Mouse (Mus musculus) midbrain, embryonic 10.5 days (tissue): ENCODE results near the gene Apol7c. TPM values are rescaled to one million over a fixed set of nuclear protein-coding genes. Genes with fewer than 3 reads are reported as not detected.
"Not testable (repeated sequence)": the region's sequence is repeated elsewhere in the genome, so short reads cannot be mapped to it uniquely, and the experiment has no call there.

ENCODE experiments used
- DNase-seq: peaks from one replicate; pipeline ENCODE4 v3.0.0-alpha.2; 2017; ENCODE audit warnings: low spot score
- H3K27ac ChIP-seq: fragments of 300-500 bp; sonication (generic); replicated peaks from 2 replicates; pipeline ENCODE4 v1.5.1; 2016; ENCODE audit warnings: mild to moderate bottlenecking
- H3K27me3 ChIP-seq: fragments of 300-500 bp; sonication (generic); 2 replicates; pipeline ENCODE4 v1.6.1; 2016; ENCODE audit warnings: low read depth, mild to moderate bottlenecking; ENCODE audit not compliant: poor library complexity, severe bottlenecking
- H3K36me3 ChIP-seq: fragments of 300-500 bp; sonication (generic); 2 replicates; pipeline ENCODE4 v1.6.1; 2016; ENCODE audit warnings: mild to moderate bottlenecking, moderate library complexity
- H3K4me1 ChIP-seq: fragments of 300-500 bp; sonication (generic); 2 replicates; pipeline ENCODE4 v1.6.1; 2016
- H3K4me3 ChIP-seq: fragments of 300-500 bp; sonication (generic); 2 replicates; pipeline ENCODE4 v1.5.1; 2016; ENCODE audit warnings: mild to moderate bottlenecking, moderate library complexity
- H3K9me3 ChIP-seq: fragments of 300-500 bp; sonication (generic); replicated peaks from 2 replicates; pipeline ENCODE4 v1.6.1; 2016; ENCODE audit warnings: mild to moderate bottlenecking
- WGBS: fragments of 180-500 bp; shearing (Covaris S2); methylation state at CpG from one replicate; pipeline ENCODE4 v1.1.7; 2016; 5-methylcytosine and 5-hydroxymethylcytosine counted together
- polyA plus RNA-seq: library from polyadenylated mRNA; unstranded; fragments of >200 nt; fragmentation: Nextera tagmentation; extraction: Ambion mirVana; gene quantifications from 2 replicates; pipeline ENCODE4 v1.2.1, GENCODE M21; 2016

Apol7c gene
- not detected in 2 replicates for polyA plus RNA-seq

DNA sequence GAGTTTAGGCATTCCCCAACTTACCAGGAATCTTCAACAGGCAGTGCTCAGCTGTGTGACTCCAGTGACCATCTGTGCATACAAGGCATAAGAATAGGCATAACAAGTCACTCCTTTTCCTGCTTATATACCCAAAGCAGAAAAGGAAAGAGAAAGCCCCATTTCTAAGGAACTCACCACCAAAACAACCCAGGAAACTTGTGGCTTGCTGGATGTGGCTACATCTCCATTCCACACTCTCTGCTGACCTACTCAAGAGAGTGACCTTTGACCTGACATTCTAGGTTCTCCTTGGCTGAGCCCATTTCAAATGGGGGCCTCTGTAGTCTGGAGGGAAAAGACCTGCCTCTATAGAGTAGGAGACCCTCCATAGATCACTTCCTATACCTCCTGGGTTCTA is at the start of gene Apol7c:
Gene Apol7c, minus strand, starts transcription at position 101 of the 400 bp plus-strand sequence.
- Histone ChIP-seq H3K4me1 (no peaks in the 10 kb centered on the region), H3K9me3 (no peaks in the 10 kb centered on the region), H3K27me3 (no peaks in the 10 kb centered on the region), H3K27ac (no peak within 1 kb of the TSS), H3K36me3 (no peaks in the 10 kb centered on the region), H3K4me3 (no peak within 1 kb of the TSS)
- no peak for DNase-seq

DNA sequence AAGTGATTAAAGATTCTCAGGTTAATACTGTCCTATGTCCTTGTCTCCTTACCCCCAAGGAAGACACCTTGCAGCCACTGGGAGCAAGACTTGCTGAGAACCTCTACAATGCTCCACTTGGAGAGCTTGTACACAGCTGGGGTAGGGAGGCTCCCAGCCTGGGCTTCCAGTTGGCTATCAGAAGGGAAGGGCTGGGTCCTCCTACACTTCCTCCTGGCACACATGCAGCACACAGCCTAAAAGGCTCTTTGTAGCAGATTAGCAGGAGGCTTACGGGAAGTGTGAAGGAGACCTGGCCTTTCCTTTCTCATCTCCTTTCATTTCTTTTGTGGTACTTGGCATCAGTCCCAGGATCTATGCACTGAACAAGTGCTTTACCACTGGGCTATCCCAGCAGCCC is 48.6 kb upstream of the Apol7c start:
- Histone ChIP-seq H3K27ac (no peak overlapping the region), H3K4me1 (no peaks in the 10 kb centered on the region), H3K36me3 (no peaks in the 10 kb centered on the region), H3K9me3 (peaks cover 6% of the 10 kb centered on the region; the same call in 1 of the 2 replicates), H3K4me3 (no peak overlapping the region), H3K27me3 (no peaks in the 10 kb centered on the region)
- 77% methylated on average over 1 of the region's 1 CpGs for WGBS
- no peak for DNase-seq

DNA sequence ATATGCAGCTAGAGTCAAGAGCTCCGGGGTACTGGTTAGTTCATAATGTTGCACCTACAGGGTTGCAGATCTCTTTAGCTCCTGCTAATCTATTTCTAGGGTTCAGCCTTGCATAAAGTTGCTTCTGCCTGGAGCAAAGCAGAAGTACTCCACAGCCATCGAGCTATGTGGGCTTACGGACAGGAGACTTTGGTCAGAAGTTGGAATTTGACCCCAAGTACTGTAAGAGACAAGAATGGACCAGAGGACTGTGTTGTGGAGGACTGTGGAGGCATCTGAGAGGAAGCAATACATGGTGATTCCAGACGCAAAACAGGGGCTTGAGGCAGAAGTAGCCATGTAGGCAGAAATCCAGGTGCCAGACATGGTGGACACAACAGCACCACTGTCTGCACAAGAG is 46.2 kb upstream of the Apol7c start:
- H3K36me3 ChIP-seq: no peaks in the 10 kb centered on the region
- WGBS: 85% methylated on average over 4 of the region's 4 CpGs
- H3K4me1 ChIP-seq: no peaks in the 10 kb centered on the region
- no peak for DNase-seq
- no peak overlapping the region for H3K27ac ChIP-seq
- H3K27me3 ChIP-seq: no peaks in the 10 kb centered on the region
- no peak overlapping the region for H3K4me3 ChIP-seq
- peaks cover 6% of the 10 kb centered on the region; the same call in 1 of the 2 replicates for H3K9me3 ChIP-seq

DNA sequence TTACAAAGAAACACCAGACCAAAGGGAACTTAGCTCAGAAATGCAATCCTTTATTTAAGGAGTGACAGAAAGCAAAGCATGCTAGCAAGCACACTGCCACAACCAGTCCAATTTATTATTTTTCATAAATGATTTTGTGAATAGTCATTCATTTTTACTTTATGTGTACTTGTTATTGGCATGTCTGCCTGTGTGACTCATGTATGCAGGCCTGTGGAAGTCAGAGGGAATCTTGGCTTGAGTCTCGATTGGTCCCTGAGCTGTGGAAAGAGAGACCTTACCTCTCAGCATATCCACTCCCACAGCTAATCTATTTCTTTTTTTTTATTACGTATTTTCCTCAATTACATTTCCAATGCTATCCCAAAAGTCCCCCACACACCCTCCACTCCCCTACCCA is 45.7 kb upstream of the Apol7c start:
- H3K36me3 ChIP-seq: no peaks in the 10 kb centered on the region
- DNase-seq: no peak
- H3K9me3 ChIP-seq: peaks cover 6% of the 10 kb centered on the region; the same call in 1 of the 2 replicates
- H3K27ac ChIP-seq: no peak overlapping the region
- H3K27me3 ChIP-seq: no peaks in the 10 kb centered on the region
- H3K4me3 ChIP-seq: no peak overlapping the region
- 92% methylated on average over 2 of the region's 2 CpGs for WGBS
- no peaks in the 10 kb centered on the region for H3K4me1 ChIP-seq

DNA sequence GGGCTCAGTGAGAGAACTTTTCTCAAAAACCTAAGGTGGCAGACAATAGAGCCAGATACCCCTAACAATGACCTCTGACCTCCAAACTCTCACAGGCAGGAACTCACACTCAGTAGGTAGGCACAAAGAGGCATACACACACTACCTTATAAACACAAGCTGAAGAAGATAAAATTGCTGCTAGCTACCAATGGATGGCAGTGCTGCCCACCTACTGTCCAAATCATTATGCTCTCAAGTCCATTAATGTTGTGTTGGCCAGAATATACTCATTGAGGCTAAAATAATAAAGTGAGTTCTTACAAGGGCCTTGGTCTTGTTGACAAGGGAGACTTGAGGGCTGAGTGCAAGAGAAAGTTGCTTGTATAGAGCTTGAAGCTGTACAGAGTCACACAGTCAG is 30.1 kb upstream of the Apol7c start:
- Histone ChIP-seq H3K27me3 (no peaks in the 10 kb centered on the region), H3K9me3 (no peaks in the 10 kb centered on the region), H3K36me3 (no peaks in the 10 kb centered on the region), H3K4me3 (no peak overlapping the region), H3K27ac (no peak overlapping the region), H3K4me1 (no peaks in the 10 kb centered on the region)
- no peak for DNase-seq

DNA sequence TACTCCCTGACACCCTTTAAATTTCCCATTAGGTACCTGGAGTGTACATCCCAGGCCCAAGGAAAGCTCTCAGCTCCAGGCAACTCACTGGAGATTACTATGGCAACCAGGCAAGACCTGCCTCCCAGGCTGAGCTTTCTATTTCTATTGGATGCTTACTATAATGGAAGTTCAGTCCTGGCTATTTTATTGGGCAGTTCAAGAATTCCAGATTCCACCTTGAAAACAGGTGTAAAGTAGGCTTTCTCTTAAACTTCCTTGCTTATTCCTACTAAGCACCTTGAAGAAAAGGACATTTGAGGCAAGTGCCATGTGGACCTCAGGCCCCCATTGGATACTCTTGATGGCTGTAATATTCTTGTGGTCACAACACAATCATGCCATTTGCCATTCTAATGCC is 28.7 kb upstream of the Apol7c start, which contains the start of gene 1700025B11Rik:
Gene 1700025B11Rik, minus strand, starts transcription at position 101 of the 400 bp plus-strand sequence.
- Histone ChIP-seq H3K36me3 (no peaks in the 10 kb centered on the region), H3K27ac (no peak within 1 kb of the TSS), H3K9me3 (no peaks in the 10 kb centered on the region), H3K27me3 (no peaks in the 10 kb centered on the region), H3K4me1 (no peaks in the 10 kb centered on the region), H3K4me3 (no peak within 1 kb of the TSS)
- DNase-seq: no peak

DNA sequence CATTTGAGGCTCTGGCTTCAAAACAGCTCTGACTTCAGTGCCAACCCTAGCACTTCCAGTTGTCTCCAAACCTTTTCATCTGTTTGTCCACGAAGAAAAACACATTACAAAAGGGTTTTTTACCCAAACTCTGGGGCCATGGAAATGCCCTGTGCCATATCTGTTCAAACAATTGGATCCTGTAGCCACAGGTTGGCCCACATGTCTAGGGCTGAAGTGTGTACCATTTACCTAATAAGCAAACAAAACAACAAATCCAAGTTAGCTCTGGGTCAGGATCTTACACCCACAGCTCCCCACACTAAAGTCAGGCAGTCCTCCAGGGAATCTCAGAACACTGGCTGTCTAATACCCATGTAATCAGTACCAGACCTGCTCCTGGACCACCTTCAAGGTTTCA is 6.1 kb upstream of the Apol7c start:
- not testable (repeated sequence) for H3K27ac ChIP-seq, H3K4me1 ChIP-seq, H3K4me3 ChIP-seq, H3K36me3 ChIP-seq, DNase-seq, H3K9me3 ChIP-seq, H3K27me3 ChIP-seq
- WGBS: 41% methylated on average over 1 of the region's 1 CpGs

DNA sequence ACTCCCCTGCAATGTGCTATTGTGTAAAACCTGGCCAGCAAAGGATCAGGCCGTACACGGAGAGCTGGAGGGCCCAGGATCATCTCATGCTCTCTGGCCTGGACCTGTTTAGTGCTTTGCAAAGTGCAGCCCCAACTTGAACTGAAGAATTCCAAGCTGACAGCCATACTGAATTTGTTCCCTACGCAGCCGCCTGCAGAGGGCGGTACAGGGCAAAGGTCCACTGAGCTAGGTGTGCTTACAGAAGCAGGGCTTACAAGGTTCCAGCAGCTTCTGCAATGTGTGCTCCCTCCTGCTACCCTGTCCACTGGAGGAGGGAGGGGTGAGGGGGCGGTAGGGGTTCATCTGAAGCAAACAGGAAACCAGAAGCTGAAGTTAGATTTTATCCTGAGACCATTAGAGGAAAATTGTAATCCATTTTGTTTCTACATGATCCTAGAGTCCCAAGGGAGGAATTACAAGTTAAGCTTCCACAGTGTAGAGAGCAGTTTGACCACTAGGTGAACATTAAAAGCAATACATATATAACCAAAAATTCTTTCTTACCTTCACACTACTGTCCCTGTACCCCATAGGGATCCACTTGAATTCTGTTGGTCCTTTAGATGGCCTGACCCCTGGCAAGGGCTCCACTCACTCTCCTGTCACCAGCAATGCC is 9.8 kb downstream of the Apol7c start:
- WGBS: 18% methylated on average over 6 of the region's 6 CpGs

DNA sequence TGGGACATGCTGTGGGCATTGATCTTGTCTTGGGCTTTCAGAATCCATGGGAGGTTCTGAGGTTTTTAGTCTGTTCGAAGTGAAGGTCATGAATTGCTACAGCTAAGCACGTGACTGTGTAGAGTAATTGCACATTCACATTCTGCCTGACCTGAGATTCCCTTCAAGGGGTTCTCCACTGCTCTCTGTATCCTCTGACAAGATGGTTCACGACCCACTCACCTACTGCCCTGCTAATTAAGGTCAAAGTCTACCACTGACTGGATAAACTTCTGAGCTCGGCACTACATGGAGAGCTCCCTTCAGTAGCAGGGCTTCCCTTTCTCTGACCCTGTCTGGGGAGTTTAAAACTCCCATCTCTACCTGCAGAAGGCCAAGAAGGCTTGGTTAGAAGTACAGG is 12.5 kb downstream of the Apol7c start:
- H3K4me3 ChIP-seq, H3K4me1 ChIP-seq, H3K9me3 ChIP-seq, H3K27ac ChIP-seq, H3K36me3 ChIP-seq, DNase-seq, H3K27me3 ChIP-seq: not testable (repeated sequence)
- 82% methylated on average over 4 of the region's 4 CpGs for WGBS

More for the DNA sequence above, 9.8 kb downstream of the Apol7c start:
- H3K4me3 ChIP-seq, H3K27ac ChIP-seq, H3K4me1 ChIP-seq, H3K27me3 ChIP-seq, H3K36me3 ChIP-seq, H3K9me3 ChIP-seq: not testable (repeated sequence)
- DNase-seq: peak; percentile 40

DNA sequence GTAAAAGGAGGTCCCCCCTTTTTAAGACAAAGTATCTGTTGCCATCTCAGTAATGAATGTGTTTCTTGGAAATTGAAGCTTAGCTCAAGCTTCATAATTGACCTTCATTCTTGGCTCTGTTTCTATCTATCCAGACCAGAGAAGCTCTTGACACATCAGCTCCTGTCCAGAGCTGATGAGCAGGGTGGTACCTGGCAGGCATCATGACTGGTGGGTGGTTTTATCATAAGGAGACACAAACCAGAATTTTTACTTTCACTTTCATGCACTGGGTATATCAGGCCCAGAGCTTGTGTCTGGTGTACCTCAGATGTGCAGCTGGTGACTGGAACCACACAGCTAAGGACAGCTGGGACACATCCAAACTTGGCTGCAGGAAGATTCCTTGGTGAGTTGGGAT is 25.1 kb downstream of the Apol7c start, which contains the start of gene Apol11a:
Gene Apol11a, plus strand, starts transcription at position 306 of the 400 bp plus-strand sequence.
- not testable (repeated sequence) for H3K27ac ChIP-seq, H3K9me3 ChIP-seq, H3K27me3 ChIP-seq, DNase-seq, H3K4me3 ChIP-seq, H3K36me3 ChIP-seq, H3K4me1 ChIP-seq

DNA sequence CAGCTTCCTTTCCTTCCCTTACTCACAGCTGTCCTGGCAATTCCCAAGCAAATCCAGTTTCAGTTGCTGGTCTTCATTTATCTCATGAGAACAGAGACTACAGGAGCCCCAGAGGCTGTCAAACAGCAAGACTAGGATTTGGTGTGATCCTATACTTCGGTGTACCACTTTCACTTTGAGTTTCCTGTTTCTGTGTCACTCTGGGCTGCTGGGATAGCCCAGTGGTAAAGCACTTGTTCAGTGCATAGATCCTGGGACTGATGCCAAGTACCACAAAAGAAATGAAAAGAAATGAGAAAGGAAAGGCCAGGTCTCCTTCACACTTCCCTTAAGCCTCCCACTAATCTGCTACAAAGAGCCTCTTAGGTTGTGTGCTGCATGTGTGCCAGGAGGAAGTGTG is 38.4 kb downstream of the Apol7c start:
- H3K27me3 ChIP-seq, H3K27ac ChIP-seq, H3K4me1 ChIP-seq, H3K9me3 ChIP-seq, H3K4me3 ChIP-seq, DNase-seq, H3K36me3 ChIP-seq: not testable (repeated sequence)
- WGBS: 78% methylated on average over 1 of the region's 1 CpGs

DNA sequence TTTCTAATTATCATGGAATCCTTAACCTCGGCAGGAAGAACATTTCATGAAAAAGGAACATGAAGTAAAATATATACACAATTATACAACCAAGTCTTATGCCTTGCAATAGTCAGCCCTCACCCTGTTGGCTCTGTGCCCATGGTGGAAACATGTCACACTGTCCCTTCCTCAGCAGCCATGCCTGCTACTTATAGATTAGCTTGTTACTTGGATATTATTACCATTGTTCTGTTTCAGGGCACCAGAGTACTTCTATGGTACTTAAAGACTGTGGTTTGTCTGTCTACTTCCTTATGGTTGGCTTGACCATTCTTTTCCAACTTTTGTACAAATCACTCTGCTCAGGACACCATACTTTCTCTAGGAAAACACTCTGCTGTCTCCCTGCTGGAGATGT is 39.9 kb downstream of the Apol7c start:
- H3K27ac ChIP-seq, DNase-seq, H3K4me1 ChIP-seq, H3K27me3 ChIP-seq, H3K4me3 ChIP-seq, H3K36me3 ChIP-seq, H3K9me3 ChIP-seq: not testable (repeated sequence)
- WGBS: no CpG with 5 or more reads among the region's 1 CpGs

DNA sequence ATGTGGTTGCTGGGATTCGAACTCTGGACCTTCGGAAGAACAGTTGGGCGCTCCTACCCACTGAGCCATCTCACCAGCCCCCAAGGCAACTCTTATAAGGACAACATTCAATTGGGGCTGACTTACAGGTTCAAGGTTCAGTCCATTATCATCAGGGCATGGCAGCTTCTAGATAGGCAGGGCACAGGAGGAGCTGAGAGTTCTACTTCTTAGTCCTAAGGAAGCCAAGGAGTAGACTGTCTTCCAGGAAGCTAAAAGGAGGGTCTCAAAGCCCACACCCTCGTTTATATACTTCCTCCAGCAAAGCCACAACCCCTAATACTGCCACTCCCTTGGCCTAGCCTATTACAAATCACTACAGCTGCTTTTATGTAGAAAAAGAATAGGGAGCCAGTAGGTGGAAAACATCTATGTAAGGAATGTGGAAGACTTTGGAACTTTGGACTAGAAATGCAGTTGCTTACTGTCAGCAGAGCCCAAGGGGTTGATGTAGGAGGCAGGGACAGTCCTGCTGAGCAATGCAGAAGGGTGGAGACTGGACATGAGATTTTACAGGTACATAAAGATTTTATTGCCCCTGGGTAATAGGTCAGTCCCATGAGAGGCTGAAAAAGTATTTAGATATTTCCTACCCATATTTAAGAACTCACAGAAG is 50.8 kb downstream of the Apol7c start:
- H3K4me3 ChIP-seq: no peak overlapping the region
- whole genome bisulfite sequencing: 76% methylated on average over 4 of the region's 4 CpGs

More for the DNA sequence above, 50.8 kb downstream of the Apol7c start:
- Histone ChIP-seq H3K27ac (no peak overlapping the region), H3K9me3 (no peaks in the 10 kb centered on the region), H3K36me3 (no peaks in the 10 kb centered on the region), H3K27me3 (no peaks in the 10 kb centered on the region), H3K4me1 (no peaks in the 10 kb centered on the region)
- DNase-seq: no peak
